Mouse (Mus musculus) layer of hippocampus, postnatal 10 days (tissue): Measurements from ENCODE around the gene Dctpp1. TPM values are rescaled to one million over a fixed set of nuclear protein-coding genes. Genes with fewer than 3 reads are reported as not detected.

Source experiments
- DNase-seq, 2 experiments: peaks; one replicate each; pipeline ENCODE4 v3.0.0; 2021; ENCODE audit warnings: low spot score in 2 of 2
- long read RNA-seq: library from polyadenylated mRNA; stranded (forward); transcript quantifications from one replicate; pipeline ENCODE4 v2.0.0, GENCODE M21; 2023
- total RNA-seq, 2 experiments: library from RNA; stranded (reverse); gene quantifications; 2 replicates each; pipeline ENCODE4 v1.2.3; 2021

The Dctpp1 gene
- total RNA-seq: 10 to 100 TPM; 36.0 to 37.1 TPM
- long read RNA-seq, transcript Dctpp1-201 (3 exons, 676 nt): major isoform, 61 of 62 reads
- long read RNA-seq, partial matches to known transcripts: 0 of 62 reads
- long read RNA-seq, other reads (novel, unspliced or antisense): 1 of 62 reads

DNA sequence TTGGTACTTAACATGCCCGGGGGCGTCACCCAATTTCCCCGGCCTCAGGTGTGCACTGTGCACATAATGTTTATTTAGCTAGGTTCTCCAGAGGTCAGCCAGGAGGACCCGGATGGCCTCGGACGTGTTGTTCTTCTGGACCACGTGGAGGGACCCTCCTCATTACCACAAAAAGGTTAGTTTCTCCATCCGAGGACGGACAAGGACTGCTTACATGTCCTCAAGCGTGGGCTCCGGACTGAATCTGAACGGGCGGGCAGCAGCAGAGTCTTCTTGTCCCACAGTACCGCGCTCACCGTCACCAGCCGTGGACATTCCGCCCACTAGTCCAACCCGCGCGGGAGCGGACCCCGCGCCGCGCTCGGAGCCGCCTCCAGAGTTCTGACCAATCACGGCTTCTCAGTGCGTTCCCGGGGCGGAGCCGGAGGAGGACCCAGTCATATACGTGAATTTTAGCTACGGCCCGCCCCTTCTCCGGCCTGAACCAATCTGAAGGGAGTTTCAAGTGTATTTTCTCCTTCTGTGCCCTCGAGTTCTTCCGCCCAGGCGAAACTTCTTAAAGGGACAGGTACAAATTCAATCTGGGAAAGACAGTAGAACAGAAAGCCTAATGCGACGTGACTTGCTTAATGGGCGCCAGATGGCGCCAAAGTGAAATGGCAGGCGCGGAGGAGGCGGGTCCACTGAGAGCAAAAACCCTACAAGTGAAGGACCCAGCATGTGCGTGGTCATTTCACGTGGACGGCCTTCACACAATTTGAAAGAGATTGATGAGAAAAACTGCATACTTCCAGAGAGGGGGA, at the start of gene Dctpp1:
Gene Dctpp1 (minus strand): TSS at position 401 of the 803 bp plus-strand sequence.
- DNase-seq: peak; percentile 94 to 96

DNA sequence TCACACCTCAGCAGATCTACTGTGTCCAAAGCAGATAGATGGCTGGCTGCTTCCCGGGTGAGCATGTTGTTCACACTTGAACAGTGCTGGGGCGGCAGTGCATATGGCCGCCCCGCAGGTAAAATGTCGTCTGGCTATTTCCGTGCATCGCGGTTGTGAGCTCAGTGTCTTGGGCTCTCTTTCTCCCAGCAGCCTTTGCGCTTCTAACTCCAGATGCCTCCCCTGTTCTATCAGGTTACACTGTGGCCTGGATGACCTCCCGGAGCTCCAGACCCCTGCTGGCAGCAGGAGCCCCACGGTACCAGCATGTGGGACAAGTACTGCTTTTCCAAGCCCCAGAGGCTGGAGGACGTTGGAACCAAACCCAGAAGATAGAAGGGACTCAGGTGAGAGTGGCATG, 49.4 kb upstream of the Dctpp1 start:
- no peak for DNase-seq

DNA sequence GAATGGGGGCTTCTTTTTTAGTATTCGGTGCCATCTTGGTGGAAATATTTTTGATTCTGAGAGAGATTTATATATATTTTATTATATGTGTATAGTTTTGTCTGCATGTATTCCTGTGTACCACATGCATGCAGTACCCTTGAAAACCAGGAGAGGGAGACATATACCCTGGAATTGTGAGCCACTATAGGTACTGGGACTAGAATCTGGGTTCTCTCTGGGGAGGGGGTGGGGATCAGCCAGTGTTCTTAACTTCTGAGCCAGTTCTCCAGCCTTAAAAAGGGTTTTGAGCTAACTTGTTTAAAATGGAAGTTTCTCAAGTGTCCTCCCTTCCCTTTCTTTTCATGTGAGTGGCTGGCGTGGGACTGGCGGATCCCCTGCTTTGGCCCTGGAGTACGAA, 48.4 kb upstream of the Dctpp1 start:
- peak; percentile 59 to 74 for DNase-seq

DNA sequence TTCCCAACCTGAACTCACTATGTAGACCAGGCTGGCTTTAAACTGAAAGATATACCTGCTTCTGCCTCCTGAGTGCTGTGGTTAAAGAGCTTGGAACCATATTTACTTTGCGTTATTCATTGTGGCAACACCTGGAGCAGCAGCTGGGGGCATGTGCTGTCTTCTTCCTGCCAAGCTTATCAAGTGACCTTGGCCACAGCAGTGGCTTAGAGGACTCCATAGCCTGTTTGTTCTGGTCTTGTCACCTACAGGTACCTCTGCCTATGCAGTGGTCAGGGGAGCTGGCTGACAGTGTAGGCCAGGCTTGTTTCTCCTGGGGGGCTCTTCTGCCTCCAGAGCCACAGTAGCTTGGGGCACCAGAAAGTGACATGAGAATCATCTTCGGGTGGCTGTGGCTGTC, 47.9 kb upstream of the Dctpp1 start:
- DNase-seq: no peak

DNA sequence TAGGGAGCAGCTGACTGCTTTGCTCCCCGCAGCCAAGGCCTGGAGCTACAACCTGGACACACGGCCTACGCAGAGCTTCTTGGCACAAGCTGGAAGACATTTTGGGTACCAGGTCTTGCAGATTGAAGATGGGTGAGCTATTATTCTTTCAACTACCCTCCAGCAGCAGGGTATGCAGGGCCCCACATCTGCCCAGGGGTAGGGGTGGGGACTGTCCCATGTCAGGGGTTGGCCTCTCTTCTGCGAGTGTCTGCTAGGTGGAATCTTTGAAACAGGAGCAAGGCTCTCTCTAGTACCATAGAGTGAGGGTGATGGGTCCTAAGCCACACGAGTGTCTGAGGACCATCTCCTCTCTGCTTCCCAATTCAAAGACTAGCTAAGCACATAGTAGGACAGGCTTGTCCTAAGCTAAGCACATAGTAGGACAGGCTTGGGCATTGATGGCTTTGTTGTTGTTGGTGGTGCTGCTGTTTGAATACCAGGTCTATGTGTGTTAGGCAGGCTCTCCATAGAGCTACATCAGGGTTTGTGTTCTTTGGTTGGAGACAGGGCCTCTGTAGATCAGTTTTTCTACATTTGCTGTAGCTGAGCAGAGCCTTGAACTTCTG, 37.2 kb upstream of the Dctpp1 start:
- DNase-seq: no peak

DNA sequence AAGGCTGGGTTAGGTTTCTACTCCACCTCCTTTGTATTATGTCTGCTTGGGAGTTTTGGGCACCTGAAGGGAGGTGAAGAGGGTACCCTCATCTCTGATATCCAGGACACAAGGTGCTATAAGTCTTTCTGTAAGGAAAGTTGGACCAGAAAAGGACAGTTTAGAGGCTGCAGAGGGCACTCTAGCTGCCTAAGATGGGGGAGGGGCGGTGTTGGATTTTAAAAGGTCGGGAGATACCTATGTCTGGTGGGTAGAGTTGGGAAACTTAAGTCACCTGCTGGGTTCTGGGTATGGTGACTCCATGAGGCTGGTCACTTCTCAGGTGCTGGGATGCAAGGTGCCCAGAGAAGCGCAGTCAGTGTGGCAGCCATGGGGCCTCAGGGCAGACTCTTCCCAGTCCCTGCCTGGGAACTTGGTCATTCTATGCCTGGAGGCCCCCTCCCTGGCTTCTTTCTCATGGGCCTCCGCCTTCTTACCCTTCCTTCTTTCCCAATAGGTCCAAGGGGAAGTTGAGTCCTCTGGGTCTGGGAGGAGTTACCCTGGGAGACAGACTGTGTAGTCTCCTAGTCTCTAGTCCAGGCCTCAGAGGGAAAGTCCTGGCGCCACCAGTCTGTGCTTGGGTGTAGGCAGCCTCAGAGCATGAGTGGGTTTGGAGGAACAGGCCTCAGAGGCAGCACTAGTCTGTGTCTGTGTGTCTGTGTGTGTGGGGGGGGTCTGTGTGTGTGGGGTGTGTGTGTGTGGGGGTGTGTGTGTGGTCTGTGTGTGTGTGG, 36.5 kb upstream of the Dctpp1 start:
- no peak for DNase-seq

DNA sequence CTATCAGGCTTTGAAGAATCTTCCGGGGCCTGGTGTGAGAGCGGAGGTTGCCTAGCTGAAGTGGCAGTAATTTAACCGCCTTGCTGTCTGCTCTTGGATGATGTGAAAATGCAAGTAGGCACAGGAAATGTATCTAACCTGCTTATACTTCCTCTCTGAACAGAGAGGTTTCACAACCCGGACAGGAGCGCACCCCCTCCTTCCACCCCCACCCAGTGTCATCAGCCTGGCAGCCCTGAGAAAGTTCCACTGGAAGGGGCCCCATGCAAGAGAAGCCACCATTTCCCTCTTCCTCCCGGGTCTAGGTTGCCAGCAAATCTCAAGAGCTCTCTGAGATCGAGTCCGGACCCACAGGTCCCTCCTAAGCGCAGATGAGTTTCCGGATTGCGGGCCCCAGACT, 35.6 kb upstream of the Dctpp1 start, which contains the start of gene Itgal:
Gene Itgal (plus strand): TSS at position 163 of the 400 bp plus-strand sequence.
- DNase-seq: no peak

DNA sequence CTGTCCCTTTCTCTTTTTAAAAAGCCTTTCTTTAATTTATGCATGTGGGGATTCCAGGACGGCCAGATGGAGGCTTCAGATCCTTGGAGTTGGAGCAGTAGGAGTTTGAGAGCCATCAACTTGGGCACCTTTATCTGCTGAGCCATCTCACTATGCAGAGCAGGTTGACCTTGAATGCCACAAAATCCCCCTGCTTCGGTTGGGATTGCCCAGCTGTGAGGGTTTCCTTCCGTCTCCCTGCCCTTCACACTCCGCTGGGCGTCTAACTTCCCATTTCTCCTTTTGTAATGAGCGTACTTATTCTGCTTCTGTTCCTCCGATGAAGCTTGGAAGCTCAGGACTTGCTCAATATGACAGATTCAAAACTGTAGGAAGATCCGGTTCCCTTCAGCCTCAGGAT, 29.6 kb upstream of the Dctpp1 start:
- no peak for DNase-seq

DNA sequence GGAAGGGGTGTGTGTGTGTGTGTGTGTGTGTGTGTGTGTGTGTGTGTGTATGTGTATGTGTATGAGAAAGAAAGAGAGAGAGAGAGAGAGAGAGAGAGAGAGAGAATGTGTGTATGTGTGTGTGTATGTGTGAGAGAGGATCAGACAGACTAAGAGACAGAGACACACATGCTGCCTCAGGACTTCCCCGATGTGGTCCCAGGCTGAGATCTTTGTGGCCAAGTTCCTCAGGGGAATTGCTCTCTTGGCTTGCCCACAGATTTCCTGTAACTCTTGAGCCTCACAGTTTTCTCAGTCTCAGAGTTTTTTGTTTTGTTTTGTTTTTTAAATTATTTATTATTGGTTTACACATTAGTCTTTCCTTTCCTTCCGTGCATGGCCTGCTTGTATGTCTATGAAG, 28.8 kb upstream of the Dctpp1 start:
- DNase-seq: no peak

DNA sequence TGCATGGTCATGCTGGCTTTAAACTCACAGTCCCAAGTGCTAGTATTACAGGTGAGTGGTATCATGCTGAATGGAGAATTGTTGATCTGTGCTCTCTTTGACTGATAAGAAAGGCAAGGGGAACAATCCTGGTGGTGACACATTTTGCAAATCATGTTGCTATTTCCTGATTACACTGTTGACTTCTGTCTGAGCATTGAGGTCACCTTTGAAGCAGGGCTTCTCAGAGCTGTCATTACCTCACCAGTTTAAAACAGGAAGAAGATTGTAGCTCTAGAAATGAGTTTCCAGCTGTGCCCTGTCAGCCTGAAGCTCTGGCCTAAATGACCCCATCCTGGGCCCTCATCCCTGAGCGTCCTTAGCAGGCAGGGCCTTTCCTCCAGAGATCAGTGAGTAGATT, 27.4 kb upstream of the Dctpp1 start:
- DNase-seq: no peak

DNA sequence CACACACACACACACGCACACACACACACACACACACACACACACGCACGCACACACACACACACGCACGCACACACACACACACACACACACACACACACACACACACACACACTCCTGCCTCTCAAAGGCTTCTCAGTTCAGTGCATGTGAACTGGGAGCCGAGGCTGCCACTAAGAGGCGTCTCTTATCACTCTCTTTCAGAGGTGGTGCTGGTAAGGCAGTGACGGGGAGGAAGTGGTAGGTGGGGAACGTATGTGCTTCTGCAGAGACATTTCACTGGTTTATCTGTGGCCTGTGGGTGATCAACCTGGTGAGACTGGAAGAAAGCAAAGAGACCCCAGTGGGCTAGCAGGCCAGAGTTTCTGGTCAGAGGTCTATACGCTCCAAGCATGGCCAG, 24.6 kb upstream of the Dctpp1 start:
- no peak for DNase-seq

DNA sequence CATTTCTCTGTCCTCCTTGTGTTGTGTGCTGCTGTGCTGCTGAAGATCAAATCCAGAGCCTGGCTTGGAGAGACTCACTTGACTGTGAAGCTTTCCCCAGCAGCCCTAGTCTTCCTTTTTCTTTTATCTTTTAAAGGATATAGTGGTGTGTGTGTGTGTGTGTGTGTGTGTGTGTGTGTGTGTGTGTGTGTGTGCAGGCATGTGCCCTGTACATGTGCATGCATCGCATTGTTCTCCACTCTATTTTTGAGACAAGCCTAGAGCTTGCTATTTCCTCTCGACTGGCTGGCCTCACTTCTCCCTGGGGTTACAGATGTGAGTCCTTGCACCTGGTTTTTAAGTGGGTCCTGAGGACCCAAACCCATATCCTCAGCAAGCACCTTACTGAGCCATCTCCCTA, 21.7 kb upstream of the Dctpp1 start:
- no peak for DNase-seq

DNA sequence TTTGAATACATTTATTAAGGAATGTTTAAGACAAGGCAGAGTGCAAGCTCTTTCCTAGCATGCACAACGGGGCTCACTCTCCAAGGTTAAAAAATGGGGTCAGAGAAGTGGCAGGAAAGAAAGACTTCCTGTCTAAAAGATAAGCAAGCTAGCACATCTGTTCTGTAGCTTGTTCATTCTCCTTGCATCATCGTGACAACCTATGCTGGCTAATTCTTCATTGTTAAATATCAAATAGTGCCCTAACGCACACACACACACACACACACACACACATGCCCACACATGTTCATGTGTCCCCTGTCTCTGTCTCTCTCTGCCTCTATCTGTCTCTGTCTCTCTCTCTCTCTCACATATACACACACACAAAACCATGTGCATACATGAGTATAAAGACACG, 20.6 kb upstream of the Dctpp1 start:
- DNase-seq: no peak

DNA sequence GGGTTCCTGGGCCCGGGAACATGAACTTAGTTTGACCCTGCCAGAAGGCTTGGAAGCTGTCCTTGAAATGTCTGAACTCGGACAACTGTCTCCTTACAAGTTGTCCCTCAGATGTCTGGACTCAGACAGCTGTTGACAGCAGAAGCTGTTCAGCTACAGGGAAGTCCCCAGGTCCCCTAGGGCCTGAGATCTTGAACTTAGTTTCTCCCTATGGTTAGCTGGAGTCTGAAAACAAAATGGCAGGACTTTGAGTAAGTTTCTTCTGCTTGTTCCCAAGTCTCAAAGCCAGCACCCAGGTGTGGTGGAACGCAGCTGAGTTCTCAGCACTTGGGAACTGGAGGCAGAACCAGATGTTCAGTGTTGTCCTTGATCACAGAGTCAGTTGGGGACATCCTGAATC, 19.6 kb upstream of the Dctpp1 start:
- no peak for DNase-seq

DNA sequence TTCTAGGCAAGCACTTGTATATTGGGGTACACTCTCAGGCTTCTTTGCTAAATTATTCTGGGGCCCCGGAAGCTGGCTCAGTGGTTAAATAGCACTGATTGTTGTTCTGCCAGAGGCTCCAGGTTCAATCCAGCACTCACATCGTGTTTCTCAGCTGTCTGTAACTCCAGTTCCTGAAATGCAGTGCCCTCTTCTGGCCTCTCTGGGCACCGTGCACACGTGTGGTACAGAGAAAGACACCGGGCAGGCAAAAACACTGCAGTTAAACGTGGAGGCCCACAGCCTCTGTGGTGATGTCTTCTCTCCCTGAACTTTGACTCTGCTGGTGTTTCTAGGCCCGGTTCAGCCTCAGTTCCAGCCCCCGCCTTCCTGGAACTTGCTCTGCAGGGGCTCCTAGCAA, 17.8 kb upstream of the Dctpp1 start:
- no peak for DNase-seq

DNA sequence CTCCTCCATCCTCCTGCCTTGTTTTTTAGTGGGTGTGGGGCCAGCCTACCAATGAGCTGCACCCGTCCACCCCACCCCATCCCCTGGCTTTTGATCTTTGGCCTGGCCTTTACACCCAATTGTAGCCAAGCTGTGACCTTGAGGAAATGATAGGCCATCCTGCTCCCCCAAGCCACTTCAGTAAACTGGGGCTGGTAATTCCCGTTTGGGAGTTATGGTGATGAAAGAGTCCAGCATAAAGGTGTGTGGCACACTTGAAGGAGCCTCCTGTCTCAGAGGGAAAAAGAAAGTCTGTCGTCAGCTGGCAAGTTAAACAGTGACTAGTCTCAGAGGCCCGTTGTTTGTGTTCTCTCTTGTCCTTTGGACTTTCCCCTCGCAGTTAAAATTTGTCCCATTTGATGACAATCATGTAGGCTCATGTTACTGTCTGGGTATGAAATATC, 16.0 kb upstream of the Dctpp1 start:
- no peak for DNase-seq

DNA sequence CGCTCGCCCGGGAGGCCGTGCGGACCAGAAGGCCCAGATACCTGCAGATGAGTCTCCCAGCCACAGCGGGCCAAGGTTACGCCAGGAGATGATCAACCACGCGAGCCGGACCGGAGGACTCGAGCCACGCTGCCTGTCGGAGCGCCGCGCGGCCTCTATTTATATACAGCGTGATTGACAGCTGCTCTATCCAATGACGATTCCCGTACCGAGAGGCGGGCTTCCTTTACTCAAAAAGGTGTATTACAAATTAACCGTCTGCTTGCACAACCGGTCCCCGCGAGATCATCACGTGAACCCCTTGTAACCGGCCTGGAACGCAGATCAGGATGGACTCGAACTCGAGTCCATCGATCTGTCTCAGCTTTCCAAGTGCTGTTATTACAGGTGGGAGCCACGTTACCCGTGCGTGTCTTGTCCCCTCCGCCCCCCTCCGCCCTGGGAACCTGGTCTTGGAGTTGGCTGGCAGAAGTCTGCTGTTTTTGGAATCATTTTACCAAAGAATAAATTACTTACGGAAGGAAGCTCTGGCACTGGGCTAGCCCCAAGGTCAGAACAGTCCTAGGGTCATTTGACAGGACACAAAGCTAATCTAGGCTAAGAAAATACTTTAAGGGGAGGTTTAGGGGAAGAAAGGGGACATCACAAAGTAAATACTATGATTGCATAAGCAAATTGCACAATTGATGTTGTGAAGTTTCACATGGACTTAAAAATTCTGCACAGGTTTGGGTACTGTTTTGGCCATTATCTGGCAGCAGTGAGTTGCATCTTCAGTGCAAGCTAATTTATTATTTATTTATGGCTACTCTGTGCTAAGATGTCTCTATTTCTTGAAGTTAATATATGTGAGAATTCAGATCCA, 13.6 kb upstream of the Dctpp1 start, which contains the start of gene Sephs2:
Gene Sephs2 (minus strand): TSS at position 131 of the 865 bp plus-strand sequence.
- peak; percentile 96 for DNase-seq

DNA sequence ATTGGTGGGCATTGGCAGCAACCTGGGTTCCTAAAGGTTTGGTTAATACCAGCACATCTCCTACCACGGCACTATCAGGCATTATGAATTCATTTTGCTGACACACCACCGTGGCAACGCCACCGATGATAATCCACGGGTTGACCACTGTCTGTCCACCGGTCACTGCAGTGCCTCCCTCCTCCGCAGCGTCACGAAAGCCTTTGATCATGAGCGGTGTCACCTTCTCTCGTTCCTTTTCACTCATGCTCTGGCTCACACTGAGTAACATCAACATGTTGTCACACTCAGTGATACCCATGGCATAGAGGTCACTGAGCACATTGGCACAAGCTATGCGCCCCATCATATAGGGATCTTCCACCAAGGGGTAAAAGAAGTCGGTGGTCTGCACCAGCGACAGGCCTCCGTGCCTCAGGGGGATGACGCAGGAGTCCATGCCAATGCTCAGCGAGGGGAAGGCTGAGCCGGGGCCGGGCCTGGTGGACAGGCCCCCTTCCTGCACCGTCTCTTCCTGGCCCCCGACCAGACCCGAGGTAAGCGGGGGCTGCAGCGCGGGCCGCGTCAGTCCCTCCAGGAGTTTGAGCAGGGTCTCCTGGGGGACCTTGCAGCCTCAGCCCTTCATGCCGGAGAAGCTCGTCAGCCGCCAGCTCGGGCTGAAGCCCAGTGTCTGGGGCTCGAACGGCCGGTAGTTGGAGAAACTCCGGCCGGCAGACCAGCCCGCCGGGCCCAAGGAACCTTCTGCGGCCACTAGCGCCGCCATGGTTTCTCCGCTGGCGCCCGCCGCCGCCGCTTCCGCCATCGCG, 12.8 kb upstream of the Dctpp1 start:
- DNase-seq: peak in 1 of 2 experiments; percentile 55

DNA sequence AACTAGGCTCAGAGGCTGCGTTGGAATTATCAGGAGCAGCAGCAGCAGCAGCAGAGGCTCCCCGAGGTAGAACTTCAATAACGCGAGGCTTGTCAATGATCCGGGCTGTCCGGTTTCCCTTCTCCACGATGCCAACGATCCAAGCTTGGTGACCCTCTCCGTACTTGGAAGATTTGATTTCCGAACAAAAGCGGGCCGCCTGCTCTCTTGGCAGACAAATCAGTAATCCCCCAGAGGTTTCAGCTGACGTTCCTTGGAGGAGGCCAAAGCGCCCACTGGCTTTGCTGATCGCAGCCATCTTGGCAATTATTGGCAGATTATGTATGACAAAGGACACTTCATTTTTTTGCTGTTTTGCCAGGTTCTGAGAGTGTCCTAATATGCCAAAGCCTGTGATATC, 12.1 kb upstream of the Dctpp1 start:
- DNase-seq: no peak

DNA sequence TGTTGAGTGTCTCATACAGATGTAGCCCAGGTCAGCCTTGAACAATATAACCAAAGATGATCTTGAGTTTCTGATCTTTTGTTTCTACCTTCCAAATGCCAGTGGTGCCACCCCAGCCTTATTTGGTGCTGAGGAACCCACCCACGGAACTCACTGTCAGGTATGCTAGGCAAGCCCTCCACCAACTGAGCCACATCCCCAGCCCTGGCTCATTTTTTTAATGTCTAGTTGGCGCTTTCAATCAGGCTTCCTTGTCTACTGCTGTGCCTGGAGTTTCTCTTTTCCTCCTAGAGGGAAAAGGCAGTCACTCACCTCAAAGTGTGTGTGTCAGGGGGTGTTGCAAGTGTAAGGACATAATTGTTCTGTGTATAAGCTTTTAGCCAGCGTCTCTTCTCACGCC, 10.6 kb upstream of the Dctpp1 start:
- DNase-seq: no peak
